Mouse (Mus musculus): Measurements from ENCODE around the gene Nkapl. TPM values are rescaled to one million over a fixed set of nuclear protein-coding genes. Genes with fewer than 3 reads are reported as not detected.

Gene Nkapl
- total and polyA plus RNA-seq, 3 experiments, result 0.12 to 0.17 TPM; not detected in 1

GRCm38 (mm10) chr13:21418865-21419264, 49.4 kb downstream of the Nkapl start:
- DNase-seq (ENCODE audit: low read depth, low spot score), result peak; percentile 42
- Histone ChIP-seq H3K4me3 (ENCODE audit: control insufficient read depth in 1 of 2, insufficient read depth in 1 of 2, low read depth in 2 of 2, low read length in 2 of 2) (no peak overlapping the region), H3K27ac (ENCODE audit: control insufficient read depth, low read depth, low read length) (no peak overlapping the region), H3K36me3 (ENCODE audit: control insufficient read depth in 1 of 2, insufficient read depth in 2 of 2, low read length in 2 of 2) (peaks cover 0 to 5% of the 10 kb centered on the region in 2 experiments; a peak in 2 of 4 replicates), H3K27me3 (ENCODE audit: control insufficient read depth in 1 of 2, insufficient read depth in 2 of 2, low read length in 2 of 2) (no peaks in the 10 kb centered on the region), H3K9ac (ENCODE audit: control insufficient read depth, low read depth, low read length, poor library complexity, severe bottlenecking) (no peak overlapping the region), H3K4me1 (ENCODE audit: control insufficient read depth in 1 of 2, insufficient read depth in 2 of 2, low read length in 2 of 2) (peaks cover 2 to 3% of the 10 kb centered on the region in 2 experiments; a peak in 3 of 4 replicates), H3K79me2 (ENCODE audit: control insufficient read depth, insufficient read depth, low read length, poor library complexity) (no peaks in the 10 kb centered on the region), H3K9me3 (replicated peaks; ENCODE audit: insufficient read depth, low read length) (no peaks in the 10 kb centered on the region)
- TF ChIP-seq POLR2A (IDR thresholded peaks at IDR 0.05; ENCODE audit: control insufficient read depth in 1 of 2, insufficient read depth in 1 of 2, low read depth in 1 of 2, low read length in 2 of 2, poor library complexity in 1 of 2) (no peak), KAT2A (conservative IDR thresholded peaks at IDR 0.05; ENCODE audit: low read depth, low read length) (no peak), NRF1 (IDR thresholded peaks at IDR 0.05; ENCODE audit: insufficient read depth, low read depth, low read length, poor library complexity, severe bottlenecking) (no peak), MEF2A (IDR thresholded peaks at IDR 0.05; ENCODE audit: extremely low read depth, insufficient replicate concordance, low read depth, low read length, poor library complexity, severe bottlenecking) (no peak), ETS1 (IDR thresholded peaks at IDR 0.05; ENCODE audit: low read depth, low read length) (no peak), ELF1 (IDR thresholded peaks at IDR 0.05; ENCODE audit: low read depth, low read length) (no peak), ZKSCAN1 (IDR thresholded peaks at IDR 0.05; ENCODE audit: low read depth, low read length) (no peak), HCFC1 (IDR thresholded peaks at IDR 0.05; ENCODE audit: low read depth, low read length) (no peak), UBTF (IDR thresholded peaks at IDR 0.05; ENCODE audit: borderline replicate concordance, insufficient read depth, low read depth, low read length) (no peak), NELFE (IDR thresholded peaks at IDR 0.05; ENCODE audit: low read depth, low read length) (no peak), POLR2AphosphoS2 (IDR thresholded peaks at IDR 0.05; ENCODE audit: low read length) (no peak), USF2 (IDR thresholded peaks at IDR 0.05; ENCODE audit: borderline replicate concordance in 1 of 2, insufficient read depth in 1 of 2, low read depth in 1 of 2, low read length in 2 of 2) (no peak), GATA1 (IDR thresholded peaks at IDR 0.05; ENCODE audit: low read depth, low read length) (peak; percentile 59), JUND (IDR thresholded peaks at IDR 0.05; ENCODE audit: low read depth, low read length) (no peak), RCOR1 (IDR thresholded peaks at IDR 0.05; ENCODE audit: low read depth, low read length) (no peak), POLR2AphosphoS5 (IDR thresholded peaks at IDR 0.05; ENCODE audit: borderline replicate concordance, low read depth, low read length) (no peak), E2F4 (IDR thresholded peaks at IDR 0.05; ENCODE audit: borderline replicate concordance, low read depth, low read length) (no peak), ZMIZ1 (IDR thresholded peaks at IDR 0.05; ENCODE audit: low read depth, low read length) (no peak), MYB (IDR thresholded peaks at IDR 0.05; ENCODE audit: low read depth, low read length) (no peak), MAFK (IDR thresholded peaks at IDR 0.05; ENCODE audit: borderline replicate concordance, low read depth, low read length) (no peak), BHLHE40 (IDR thresholded peaks at IDR 0.05; ENCODE audit: borderline replicate concordance, low read depth, low read length) (no peak), TAL1 (IDR thresholded peaks at IDR 0.05; ENCODE audit: low read length) (peak; percentile 51), CHD2 (IDR thresholded peaks at IDR 0.05; ENCODE audit: low read length) (no peak), RAD21 (IDR thresholded peaks at IDR 0.05; ENCODE audit: low read depth, low read length) (no peak), CTCF (IDR thresholded peaks at IDR 0.05 in 2 of 3, conservative IDR thresholded peaks at IDR 0.05 in 1 of 3; ENCODE audit: control insufficient read depth in 1 of 3, insufficient read depth in 1 of 3, low read depth in 2 of 3, low read length in 3 of 3, poor library complexity in 1 of 3, severe bottlenecking in 1 of 3) (no peak), USF1 (IDR thresholded peaks at IDR 0.05; ENCODE audit: low read depth, low read length) (no peak), TBP (IDR thresholded peaks at IDR 0.05; ENCODE audit: low read depth, low read length) (no peak), EP300 (IDR thresholded peaks at IDR 0.05; ENCODE audit: low read depth in 1 of 2, low read length in 2 of 2) (0 out of 4 replicates have a peak, but pooled peaks of 1 of the 2 experiments have one; percentile 40), TCF12 (IDR thresholded peaks at IDR 0.05; ENCODE audit: low read depth, low read length) (no peak), SIN3A (IDR thresholded peaks at IDR 0.05; ENCODE audit: low read length) (no peak), MYC (IDR thresholded peaks at IDR 0.05; ENCODE audit: low read depth, low read length) (peak; percentile 54), MAZ (IDR thresholded peaks at IDR 0.05; ENCODE audit: low read depth, low read length) (no peak), SMC3 (IDR thresholded peaks at IDR 0.05; ENCODE audit: low read depth, low read length) (no peak), ZNF384 (IDR thresholded peaks at IDR 0.05; ENCODE audit: low read depth, low read length) (no peak), GABPA (IDR thresholded peaks at IDR 0.05; ENCODE audit: low read depth, low read length) (no peak), MAX (IDR thresholded peaks at IDR 0.05; ENCODE audit: low read length) (peak; percentile 53), CHD1 (IDR thresholded peaks at IDR 0.05; ENCODE audit: low read depth, low read length) (no peak), MXI1 (IDR thresholded peaks at IDR 0.05; ENCODE audit: low read depth, low read length) (0 out of 2 replicates have a peak, but pooled peaks have one; percentile 31)

All from MEL (cell line).